Mouse (Mus musculus) spleen, postnatal 10 days (tissue): ENCODE measurements around the gene Tle6.

Experiments
- DNase-seq, 2 experiments: peaks; one replicate each; pipeline ENCODE4 v3.0.0; 2021 to 2022; ENCODE audit warnings: low spot score in 2 of 2

Tle6 gene

DNA sequence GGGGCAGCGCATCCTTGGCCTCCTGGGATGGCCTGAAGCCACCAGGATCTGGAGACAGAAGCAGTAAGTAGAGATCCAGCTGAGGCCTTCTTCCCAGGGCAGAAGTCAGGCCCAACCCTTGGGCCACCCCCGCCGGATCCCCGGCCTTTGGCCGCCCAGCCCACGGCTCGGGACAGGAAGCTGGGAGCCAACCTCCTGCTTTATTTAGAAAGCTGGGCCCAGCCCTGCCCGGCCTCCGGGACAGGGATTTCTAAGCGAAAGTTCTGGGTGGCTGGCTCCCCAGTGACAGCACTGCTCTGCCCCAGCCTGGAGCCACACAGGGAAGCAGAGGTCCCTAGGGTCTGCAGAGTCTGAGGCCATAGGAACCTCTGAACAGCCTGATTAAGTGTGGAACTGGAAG, 59.1 kb downstream of the Tle6 start:
- DNase-seq: no peak

DNA sequence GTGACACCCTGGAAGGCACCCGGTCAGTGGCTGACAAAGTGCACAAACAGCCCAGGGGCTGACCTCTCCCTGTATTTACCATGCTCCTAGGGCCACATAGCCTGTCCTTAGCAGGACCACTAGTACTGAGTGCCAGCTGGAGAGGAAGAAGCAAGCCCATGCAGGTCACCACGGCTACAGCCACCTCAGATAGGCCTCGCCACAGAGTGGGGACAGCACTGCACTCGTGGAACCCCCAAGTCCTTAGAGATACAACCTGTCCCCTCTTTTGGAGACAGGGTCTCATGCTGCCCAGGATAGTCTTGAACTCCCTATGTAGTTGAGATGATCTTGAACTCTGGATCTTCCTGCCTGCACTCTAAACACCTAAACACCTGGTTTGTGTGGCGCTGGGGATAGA, 59.5 kb downstream of the Tle6 start:
- DNase-seq: no peak
